9 mouse cellular contexts compared by ENCODE assay signal in genomic region chr7:134414005-134414690, GRCm38 (mm10). TPM values are rescaled to one million over a fixed set of nuclear protein-coding genes. Genes with fewer than 3 reads are reported as not detected.
DNase-seq lines count a peak whose midpoint lies in the region; TF ChIP-seq lines count a peak whose summit lies in the region.
"Had no signal": no experiment of that assay in that cellular context is flagged by ENCODE, and none has a peak within 500 bp of the region (broad histone marks: within the 10 kb centered on the region; RNA-seq: fewer than 3 reads in every experiment).

No protein-coding gene starts in this region.

- intact Hi-C loops in heart, adult 2 months (cut with DNase I), result loop anchor here (2.0 kb wide), 1 partner anchor 153 kb away; no protein-coding TSS in a partner anchor

- no peaks in the 10 kb centered on the region for H3K36me3 ChIP-seq in heart, adult 2 months (ENCODE audit: control insufficient read depth, insufficient read depth, low read length)
- no peaks in the 10 kb centered on the region for H3K36me3 ChIP-seq in heart, embryonic 10.5 days
- H3K36me3 ChIP-seq: neural tube, embryonic 13.5 days had no signal

- 25% methylated on average over 14 of the region's 14 CpGs for whole genome bisulfite sequencing in heart, adult 2 months
- WGBS in heart, embryonic 10.5 days, result 26% methylated on average over 14 of the region's 14 CpGs

- no peak for TF ChIP-seq EP300 in heart, adult 2 months (IDR thresholded peaks at IDR 0.05; ENCODE audit: insufficient read depth, low read depth, low read length)

- TF ChIP-seq CTCF in heart, adult 2 months (IDR thresholded peaks at IDR 0.05), result peak; percentile 74
- peak; percentile 23; the same call in 1 of the 2 replicates for TF ChIP-seq CTCF in embryonic fibroblast, embryonic 13.5 days (IDR thresholded peaks at IDR 0.05; ENCODE audit: borderline replicate concordance, insufficient read depth, low read length)

- no peaks in the 10 kb centered on the region for H3K9me3 ChIP-seq in heart, embryonic 10.5 days
- H3K9me3 ChIP-seq: neural tube, embryonic 13.5 days had no signal

- no peak for TF ChIP-seq POLR2A in heart, adult 2 months (IDR thresholded peaks at IDR 0.05; ENCODE audit: insufficient read depth, low read depth, low read length)
- no peak for TF ChIP-seq POLR2A in embryonic fibroblast, embryonic 13.5 days (IDR thresholded peaks at IDR 0.05; ENCODE audit: low read depth, low read length)

- H3K4me3 ChIP-seq in heart, adult 2 months, result no peak overlapping the region
- H3K4me3 ChIP-seq in heart, embryonic 10.5 days, result no peak overlapping the region; the same call in 1 of the 2 replicates
- H3K4me3 ChIP-seq in embryonic fibroblast, embryonic 13.5 days (ENCODE audit: insufficient read depth, low read length), result no peak overlapping the region
- H3K4me3 ChIP-seq: neural tube, embryonic 13.5 days had no signal

- no peaks in the 10 kb centered on the region for H3K79me2 ChIP-seq in heart, adult 2 months (replicated peaks; ENCODE audit: control insufficient read depth, insufficient read depth, low read length)

- DNase-seq in heart, adult 2 months, result peak in 1 of 2 experiments; percentile 27
- DNase-seq in heart, embryonic 10.5 days (ENCODE audit: low spot score), result no peak
- peak; percentile 23 for DNase-seq in urinary bladder, postnatal 25 days (ENCODE audit: low spot score)
- DNase-seq in urinary bladder, postnatal 10 days (ENCODE audit: low spot score), result no peak
- peak; percentile 19 to 24 for DNase-seq in lung, adult 18-20 months
- DNase-seq in thymus, postnatal 36 days, result peak; percentile 9 to 13
- no peak for DNase-seq in spleen, postnatal 4 days (ENCODE audit: low spot score in 2 of 2)

- H3K27me3 ChIP-seq in heart, adult 2 months (ENCODE audit: control insufficient read depth, insufficient read depth, low read length), result no peaks in the 10 kb centered on the region
- H3K27me3 ChIP-seq in heart, embryonic 10.5 days (ENCODE audit: insufficient read depth, poor library complexity, severe bottlenecking), result peaks cover 4% of the 10 kb centered on the region; the same call in 1 of the 2 replicates
- H3K27me3 ChIP-seq: neural tube, embryonic 13.5 days had no signal

- H3K9ac ChIP-seq in heart, adult 2 months (ENCODE audit: low read depth, low read length), result no peak overlapping the region
- H3K9ac ChIP-seq: neural tube, embryonic 13.5 days had no signal

- no peaks in the 10 kb centered on the region for H3K4me1 ChIP-seq in heart, adult 2 months (ENCODE audit: control insufficient read depth, insufficient read depth, low read length)
- H3K4me1 ChIP-seq in heart, embryonic 10.5 days, result peaks cover 9% of the 10 kb centered on the region; the same call in 1 of the 2 replicates
- no peaks in the 10 kb centered on the region for H3K4me1 ChIP-seq in embryonic fibroblast, embryonic 13.5 days (ENCODE audit: control insufficient read depth, insufficient read depth, low read length)

- H3K27ac ChIP-seq in heart, adult 2 months, result no peak overlapping the region
- no peak overlapping the region for H3K27ac ChIP-seq in heart, embryonic 10.5 days
- H3K27ac ChIP-seq in embryonic fibroblast, embryonic 13.5 days (ENCODE audit: insufficient read depth, low read length), result no peak overlapping the region
- H3K27ac ChIP-seq: neural tube, embryonic 13.5 days had no signal

RNA-seq across cellular contexts. Expression of gene D7Ertd443e, which starts 28.7 kb away (rescaled TPM):
- 1 to 10 TPM; 3.5 to 6.1 TPM for total RNA-seq in heart, adult 2 months (2021)
- 0.70 and 1.5 TPM in 2 replicates for polyA plus RNA-seq in heart, adult 2 months (2012; rRNA removed)
- 0.09 TPM in 1 of 2 replicates, not detected in the other for polyA plus RNA-seq in heart, embryonic 10.5 days (2016; fragmentation: Nextera tagmentation; extraction: Ambion mirVana)
- polyA plus RNA-seq in embryonic fibroblast, embryonic 13.5 days (2011; ENCODE audit: insufficient read length, low read depth, missing spikeins), result 0.23 and 0.68 TPM in 2 replicates

Comparison
In these comparisons a context has a peak if more than half of its experiments do, and no peak if none do; other contexts are left out.
1. DNase-seq: peak in urinary bladder, postnatal 25 days (single experiment), lung, adult 18-20 months (2 of 2) and thymus, postnatal 36 days (2 of 2); none in heart, embryonic 10.5 days (single experiment), urinary bladder, postnatal 10 days (single experiment) and spleen, postnatal 4 days (0 of 2).